Mouse (Mus musculus) lung, postnatal 0 days (tissue): Measurements from ENCODE around the gene H1fx.

Experiments
- CTCF ChIP-seq: IDR thresholded peaks from 2 replicates; pipeline ENCODE4 v1.5.1; 2016; ENCODE audit warnings: antibody characterized with exemption, mild to moderate bottlenecking
- EP300 ChIP-seq: IDR thresholded peaks from 2 replicates; pipeline ENCODE4 v1.6.1; 2016; ENCODE audit warnings: antibody characterized with exemption, mild to moderate bottlenecking, control low read depth

GRCm38 (mm10) chr6:87982506-87982905 is 1.1 kb upstream of the H1fx start:
- TF ChIP-seq CTCF (no peak), EP300 (no peak)
